Mouse (Mus musculus) CH12.LX (cell line): ENCODE data around the gene Mob1a.

Experiments
- CHD1 ChIP-seq: IDR thresholded peaks from 2 replicates; pipeline ENCODE4 v1.6.1; 2012; ENCODE audit warnings: low read depth, low read length, improper control_type of control experiment, inconsistent platforms
- CTCF ChIP-seq, 2 experiments: IDR thresholded peaks in 1 of 2; conservative IDR thresholded peaks in 1 of 2; 2 replicates each; pipeline ENCODE4 v1.5.1; 2011 to 2012; ENCODE audit warnings: low read depth in 2 of 2, low read length in 2 of 2, improper control_type of control experiment in 1 of 2, inconsistent platforms in 1 of 2, mild to moderate bottlenecking in 1 of 2, moderate library complexity in 1 of 2
- E2F4 ChIP-seq: IDR thresholded peaks from 2 replicates; pipeline ENCODE4 v1.6.1; 2011; ENCODE audit warnings: low read depth, low read length, improper control_type of control experiment; ENCODE audit not compliant: insufficient replicate concordance
- ELF1 ChIP-seq: IDR thresholded peaks from 2 replicates; pipeline ENCODE4 v1.6.1; 2014; ENCODE audit warnings: low read depth, mild to moderate bottlenecking, inconsistent platforms, low read length, improper control_type of control experiment
- EP300 ChIP-seq: IDR thresholded peaks from 2 replicates; pipeline ENCODE4 v1.6.1; 2011; ENCODE audit warnings: low read length, improper control_type of control experiment
- HCFC1 ChIP-seq: IDR thresholded peaks from 2 replicates; pipeline ENCODE4 v1.6.1; 2012; ENCODE audit warnings: low read depth, mild to moderate bottlenecking, inconsistent platforms, low read length, improper control_type of control experiment
- MAFK ChIP-seq: IDR thresholded peaks from 2 replicates; pipeline ENCODE4 v1.6.1; 2011; ENCODE audit warnings: low read length, improper control_type of control experiment; ENCODE audit not compliant: insufficient replicate concordance
- POLR2A ChIP-seq: IDR thresholded peaks from 2 replicates; pipeline ENCODE4 v1.6.1; 2011; ENCODE audit warnings: low read depth, mild to moderate bottlenecking, improper control_type of control experiment, low read length
- RAD21 ChIP-seq: IDR thresholded peaks from 2 replicates; pipeline ENCODE4 v1.6.1; 2011; ENCODE audit warnings: low read depth, mild to moderate bottlenecking, low read length, improper control_type of control experiment, moderate library complexity
- UBTF ChIP-seq: IDR thresholded peaks from 2 replicates; pipeline ENCODE4 v1.6.1; 2012; ENCODE audit warnings: low read depth, mild to moderate bottlenecking, inconsistent platforms, low read length, improper control_type of control experiment, moderate library complexity
- USF2 ChIP-seq: conservative IDR thresholded peaks from 2 replicates; pipeline ENCODE4 v1.6.1; 2011; ENCODE audit warnings: low read depth, low read length, improper control_type of control experiment
- ZC3H11A ChIP-seq: IDR thresholded peaks from 2 replicates; pipeline ENCODE4 v1.6.1; 2012; ENCODE audit warnings: low read depth, mild to moderate bottlenecking, inconsistent platforms, low read length, improper control_type of control experiment

GRCm38 (mm10) chr6:83326394-83326736 lies 549 bp downstream of the Mob1a start:
- TF ChIP-seq CTCF (conservative IDR thresholded peaks at IDR 0.05 in 1 of 2, IDR thresholded peaks at IDR 0.05 in 1 of 2; ENCODE audit: low read depth in 2 of 2, low read length in 2 of 2) (no peak), UBTF (no peak), EP300 (no peak), RAD21 (no peak), ZC3H11A (no peak), CHD1 (no peak), POLR2A (no peak), ELF1 (no peak), USF2 (no peak), E2F4 (no peak), HCFC1 (no peak), MAFK (no peak)
